Mouse (Mus musculus) forebrain, embryonic 12.5 days (tissue): ENCODE data around the gene Gm20662. TPM values are rescaled to one million over a fixed set of nuclear protein-coding genes. Genes with fewer than 3 reads are reported as not detected.

Experiments used
- ATAC-seq: fragments of 200-750 bp; cut with Nextera tagmentation; 2 replicates; pipeline ENCODE4 v1.8.0; 2017; ENCODE audit warnings: moderate TSS enrichment; ENCODE audit not compliant: low FRiP score
- H3K27ac ChIP-seq: fragments of 300-500 bp; sonication (generic); 2 replicates; pipeline ENCODE4 v1.5.1; 2016; ENCODE audit warnings: mild to moderate bottlenecking
- H3K27me3 ChIP-seq: fragments of 300-500 bp; sonication (generic); 2 replicates; pipeline ENCODE4 v1.6.1; 2016; ENCODE audit warnings: mild to moderate bottlenecking
- H3K36me3 ChIP-seq: fragments of 300-500 bp; sonication (generic); replicated peaks from 2 replicates; pipeline ENCODE4 v1.6.1; 2016; ENCODE audit warnings: mild to moderate bottlenecking
- H3K4me1 ChIP-seq: fragments of 300-500 bp; sonication (generic); 2 replicates; pipeline ENCODE4 v1.6.1; 2016
- H3K4me2 ChIP-seq: fragments of 300-500 bp; sonication (generic); 2 replicates; pipeline ENCODE4 v1.6.1; 2016; ENCODE audit warnings: mild to moderate bottlenecking, moderate library complexity
- H3K4me3 ChIP-seq: fragments of 300-500 bp; sonication (generic); replicated peaks from 2 replicates; pipeline ENCODE4 v1.5.1; 2016; ENCODE audit warnings: mild to moderate bottlenecking
- H3K9ac ChIP-seq: fragments of 300-500 bp; sonication (generic); 2 replicates; pipeline ENCODE4 v1.6.1; 2016; ENCODE audit warnings: mild to moderate bottlenecking
- H3K9me3 ChIP-seq: fragments of 300-500 bp; sonication (generic); 2 replicates; pipeline ENCODE4 v1.6.1; 2016
- WGBS: fragments of 180-500 bp; shearing (Covaris S2); methylation state at CpG from one replicate; pipeline ENCODE4 v1.1.7; 2016; 5-methylcytosine and 5-hydroxymethylcytosine counted together
- polyA plus RNA-seq: library from polyadenylated mRNA; unstranded; fragments of >200 nt; fragmentation: Nextera tagmentation; extraction: Ambion mirVana; gene quantifications from 2 replicates; pipeline ENCODE4 v1.2.1, GENCODE M21; 2016

Gene Gm20662
- polyA plus RNA-seq, 1 experiment from 2014 or later = not detected

GRCm38 (mm10) chr9:108032126-108032525, 36.0 kb downstream of the Gm20662 start:
- H3K27ac ChIP-seq = no peak overlapping the region
- no peak overlapping the region for H3K9ac ChIP-seq
- 94% methylated on average over 5 of the region's 5 CpGs for WGBS
- no peak overlapping the region for H3K4me2 ChIP-seq
- no peak for ATAC-seq
- no peaks in the 10 kb centered on the region for H3K9me3 ChIP-seq
- no peak overlapping the region for H3K4me3 ChIP-seq
- H3K4me1 ChIP-seq = no peaks in the 10 kb centered on the region
- no peaks in the 10 kb centered on the region for H3K27me3 ChIP-seq
- peaks cover 50% of the 10 kb centered on the region for H3K36me3 ChIP-seq

- H3K27ac ChIP-seq = no peak overlapping the region
- no peaks in the 10 kb centered on the region for H3K4me1 ChIP-seq
- 87% methylated on average over 2 of the region's 2 CpGs for WGBS
- H3K4me2 ChIP-seq = no peak overlapping the region
- no peaks in the 10 kb centered on the region for H3K27me3 ChIP-seq
- peaks cover 50% of the 10 kb centered on the region for H3K36me3 ChIP-seq
- no peak overlapping the region for H3K4me3 ChIP-seq
- ATAC-seq = no peak
- no peaks in the 10 kb centered on the region for H3K9me3 ChIP-seq
- H3K9ac ChIP-seq = no peak overlapping the region
Observed at GRCm38 (mm10) chr9:108035331-108036156, 39.4 kb downstream of the Gm20662 start.

- WGBS = 93% methylated on average over 8 of the region's 8 CpGs
- no peak overlapping the region for H3K4me2 ChIP-seq
- H3K27me3 ChIP-seq = no peaks in the 10 kb centered on the region
- ATAC-seq = no peak
- H3K4me3 ChIP-seq = no peak overlapping the region
- H3K4me1 ChIP-seq = peaks cover 17% of the 10 kb centered on the region
- H3K9me3 ChIP-seq = no peaks in the 10 kb centered on the region
- H3K27ac ChIP-seq = no peak overlapping the region
- peaks cover 66% of the 10 kb centered on the region for H3K36me3 ChIP-seq
- H3K9ac ChIP-seq = no peak overlapping the region
Observed at GRCm38 (mm10) chr9:108044751-108045492, 48.8 kb downstream of the Gm20662 start.

- WGBS = 91% methylated on average over 4 of the region's 4 CpGs
Observed at GRCm38 (mm10) chr9:108046582-108046981, 50.4 kb downstream of the Gm20662 start.

GRCm38 (mm10) chr9:108047601-108048565, 51.7 kb downstream of the Gm20662 start:
- H3K4me3 ChIP-seq = peak overlapping the region; percentile 64
- 58% methylated on average over 17 of the region's 17 CpGs for WGBS
- peaks cover 63% of the 10 kb centered on the region for H3K36me3 ChIP-seq

More at GRCm38 (mm10) chr9:108046582-108046981, 50.4 kb downstream of the Gm20662 start:
- H3K4me1 ChIP-seq = peaks cover 24% of the 10 kb centered on the region
- no peak for ATAC-seq
- no peaks in the 10 kb centered on the region for H3K27me3 ChIP-seq
- H3K27ac ChIP-seq = no peak overlapping the region
- no peak overlapping the region for H3K9ac ChIP-seq
- peaks cover 68% of the 10 kb centered on the region for H3K36me3 ChIP-seq
- H3K4me3 ChIP-seq = no peak overlapping the region
- no peaks in the 10 kb centered on the region for H3K9me3 ChIP-seq
- H3K4me2 ChIP-seq = no peak overlapping the region

GRCm38 (mm10) chr9:108048566-108048955, 52.4 kb downstream of the Gm20662 start:
- Histone ChIP-seq H3K4me2 (peak overlapping the region; percentile 91), H3K27me3 (no peaks in the 10 kb centered on the region), H3K9ac (peak overlapping the region; percentile 64), H3K36me3 (peaks cover 58% of the 10 kb centered on the region), H3K27ac (peak overlapping the region; percentile 42; the same call in 1 of the 2 replicates), H3K4me3 (peak overlapping the region; percentile 64), H3K4me1 (peaks cover 35% of the 10 kb centered on the region), H3K9me3 (no peaks in the 10 kb centered on the region)
- ATAC-seq = peak; percentile 50
- 1% methylated on average over 19 of the region's 19 CpGs for whole genome bisulfite sequencing

More at GRCm38 (mm10) chr9:108047601-108048565, 51.7 kb downstream of the Gm20662 start:
- Histone ChIP-seq H3K4me2 (peak overlapping the region; percentile 91), H3K27me3 (no peaks in the 10 kb centered on the region), H3K9ac (peak overlapping the region; percentile 64), H3K4me1 (peaks cover 31% of the 10 kb centered on the region), H3K27ac (0 out of 2 replicates have a peak overlapping the region, but pooled peaks have one; percentile 42), H3K9me3 (no peaks in the 10 kb centered on the region)
- no peak for ATAC-seq

GRCm38 (mm10) chr9:108049016-108049455, 52.9 kb downstream of the Gm20662 start, which contains the start of gene Gmppb:
TSS of gene Gmppb (plus strand) at chr9:108049242.
- peak within 1 kb of the TSS; percentile 91 for H3K4me2 ChIP-seq
- peak within 1 kb of the TSS; percentile 64 for H3K4me3 ChIP-seq
- peak within 1 kb of the TSS; percentile 64 for H3K9ac ChIP-seq
- H3K27me3 ChIP-seq = no peaks in the 10 kb centered on the region
- H3K36me3 ChIP-seq = peaks cover 62% of the 10 kb centered on the region
- H3K9me3 ChIP-seq = no peaks in the 10 kb centered on the region
- H3K27ac ChIP-seq = peak within 1 kb of the TSS; percentile 43; the same call in 1 of the 2 replicates
- peaks cover 35% of the 10 kb centered on the region for H3K4me1 ChIP-seq
- WGBS = under 1% methylated on average over 35 of the region's 39 CpGs
- peak; percentile 94 for ATAC-seq

GRCm38 (mm10) chr9:108049561-108050251, 53.6 kb downstream of the Gm20662 start:
- Histone ChIP-seq H3K4me3 (peak overlapping the region; percentile 64), H3K4me2 (peak overlapping the region; percentile 91), H3K36me3 (peaks cover 65% of the 10 kb centered on the region), H3K9me3 (no peaks in the 10 kb centered on the region), H3K4me1 (peaks cover 35% of the 10 kb centered on the region), H3K9ac (peak overlapping the region; percentile 64), H3K27ac (peak overlapping the region; percentile 43; the same call in 1 of the 2 replicates), H3K27me3 (no peaks in the 10 kb centered on the region)
- WGBS = 46% methylated on average over 15 of the region's 15 CpGs
- ATAC-seq = peak; percentile 5; the same call in 1 of the 2 replicates

- H3K36me3 ChIP-seq = peaks cover 67% of the 10 kb centered on the region
- H3K27me3 ChIP-seq = no peaks in the 10 kb centered on the region
- H3K9me3 ChIP-seq = no peaks in the 10 kb centered on the region
- no peak overlapping the region for H3K9ac ChIP-seq
- WGBS = 95% methylated on average over 15 of the region's 15 CpGs
- H3K4me2 ChIP-seq = no peak overlapping the region
- no peak overlapping the region for H3K4me3 ChIP-seq
- no peak for ATAC-seq
- H3K27ac ChIP-seq = no peak overlapping the region
- peaks cover 35% of the 10 kb centered on the region for H3K4me1 ChIP-seq
Observed at GRCm38 (mm10) chr9:108051184-108051930, 55.2 kb downstream of the Gm20662 start.

GRCm38 (mm10) chr9:108051931-108052220, 55.7 kb downstream of the Gm20662 start:
- peaks cover 67% of the 10 kb centered on the region for H3K36me3 ChIP-seq
- H3K4me1 ChIP-seq = peaks cover 35% of the 10 kb centered on the region
- no peak overlapping the region for H3K4me3 ChIP-seq
- no peak overlapping the region for H3K4me2 ChIP-seq
- H3K9me3 ChIP-seq = no peaks in the 10 kb centered on the region
- H3K27ac ChIP-seq = no peak overlapping the region
- no peak overlapping the region for H3K9ac ChIP-seq
- 87% methylated on average over 4 of the region's 4 CpGs for WGBS
- H3K27me3 ChIP-seq = no peaks in the 10 kb centered on the region
- no peak for ATAC-seq

- H3K4me2 ChIP-seq = no peak overlapping the region
- H3K27me3 ChIP-seq = no peaks in the 10 kb centered on the region
- no peak overlapping the region for H3K9ac ChIP-seq
- no peak for ATAC-seq
- H3K9me3 ChIP-seq = no peaks in the 10 kb centered on the region
- H3K27ac ChIP-seq = no peak overlapping the region
- H3K36me3 ChIP-seq = peaks cover 65% of the 10 kb centered on the region
- WGBS = 75% methylated on average over 7 of the region's 7 CpGs
- H3K4me3 ChIP-seq = no peak overlapping the region
- peaks cover 35% of the 10 kb centered on the region for H3K4me1 ChIP-seq
Observed at GRCm38 (mm10) chr9:108052411-108052810, 56.3 kb downstream of the Gm20662 start.
